Mouse (Mus musculus): ENCODE data around the gene Olfr1248.
"Not testable (repeated sequence)": the region's sequence is repeated elsewhere in the genome, so short reads cannot be mapped to it uniquely, and the experiment has no call there.

Gene Olfr1248

GRCm38 (mm10) chr2:89618145-89618544, at the start of gene Olfr1248:
TSS of gene Olfr1248 (minus strand) at chr2:89618245.
- DNase-seq: not testable (repeated sequence)

GRCm38 (mm10) chr2:89661367-89661766, 43.3 kb upstream of the Olfr1248 start, which contains the start of gene Olfr1250:
TSS of gene Olfr1250 (minus strand) at chr2:89661467.
- DNase-seq: no peak

DNA sequence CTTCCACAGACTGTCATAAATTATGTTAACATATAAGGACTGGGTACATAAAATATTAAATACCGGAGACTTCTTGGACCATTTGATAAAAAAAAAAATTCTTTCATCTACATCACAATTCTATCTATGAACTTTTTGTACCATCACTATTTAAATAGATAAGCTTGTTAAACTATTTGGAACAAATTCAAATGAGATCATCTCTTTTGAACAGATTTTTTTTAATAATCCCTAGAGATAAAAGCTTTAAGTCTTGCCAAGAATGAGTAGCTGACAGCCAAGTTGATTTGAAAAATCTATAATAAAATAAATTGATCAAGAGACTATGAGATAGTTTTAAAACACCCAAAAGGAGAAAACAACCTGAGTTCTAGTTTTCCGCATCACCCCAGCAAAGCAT, 16.8 kb upstream of the Olfr1248 start, which contains the start of gene Olfr1249:
TSS of gene Olfr1249 (minus strand) at position 101 of the 400 bp plus-strand sequence.
- no peak for DNase-seq

DNA sequence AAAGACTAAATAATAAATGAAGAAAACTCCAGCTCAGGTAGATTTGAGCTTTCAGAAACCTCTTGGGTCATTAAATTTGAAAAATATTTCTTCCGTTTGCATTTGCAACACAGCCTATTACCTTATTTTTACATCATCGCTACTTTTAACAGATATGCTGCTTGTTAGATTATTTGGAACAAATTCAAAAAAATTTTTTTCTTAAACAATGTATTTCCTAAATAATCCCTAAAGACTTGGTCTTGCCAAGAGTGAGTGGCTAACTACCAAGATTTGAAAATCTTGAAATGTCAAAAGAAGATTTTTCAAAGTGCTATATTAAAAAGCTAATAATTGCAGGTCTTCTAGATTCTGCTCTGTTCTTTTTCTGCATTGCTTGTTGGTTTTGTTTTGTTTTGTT, 4.0 kb downstream of the Olfr1248 start, which contains the start of gene Olfr1247:
TSS of gene Olfr1247 (minus strand) at position 101 of the 400 bp plus-strand sequence.
- no peak for DNase-seq

DNA sequence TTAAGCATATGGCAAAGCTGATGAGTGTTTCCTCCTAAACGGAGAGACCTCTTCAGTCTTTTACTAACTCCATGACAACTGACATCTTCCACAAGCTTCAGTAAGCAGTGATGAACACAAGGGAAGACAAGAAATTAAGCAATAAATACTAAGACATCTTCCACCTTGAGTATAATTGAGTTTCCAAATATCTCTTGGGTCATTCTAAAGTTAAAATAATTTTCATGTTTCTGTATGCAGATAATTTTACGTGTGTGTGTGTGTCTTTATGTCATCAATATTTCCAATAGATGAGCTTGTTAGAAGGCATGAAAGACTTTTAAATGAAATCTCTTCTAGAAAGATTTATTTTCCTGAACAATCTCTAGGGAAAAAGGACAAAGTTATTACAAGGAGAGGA, 25.0 kb downstream of the Olfr1248 start, which contains the start of gene Olfr1246:
TSS of gene Olfr1246 (minus strand) at position 101 of the 400 bp plus-strand sequence.
- no peak for DNase-seq

- no peak for DNase-seq
These were observed 39.7 kb downstream of the Olfr1248 start, which contains the start of gene Olfr1245 for GRCm38 (mm10) chr2:89578347-89578746. TSS of gene Olfr1245 (minus strand) at chr2:89578447.
